Mouse (Mus musculus) yolk sac, embryonic 10.5 days (tissue): ENCODE measurements around the gene Olfr1153.

Experiments used
- DNase-seq: peaks from one replicate; pipeline ENCODE4 v3.0.0-alpha.2; 2017; ENCODE audit warnings: low spot score

The Olfr1153 gene

DNA sequence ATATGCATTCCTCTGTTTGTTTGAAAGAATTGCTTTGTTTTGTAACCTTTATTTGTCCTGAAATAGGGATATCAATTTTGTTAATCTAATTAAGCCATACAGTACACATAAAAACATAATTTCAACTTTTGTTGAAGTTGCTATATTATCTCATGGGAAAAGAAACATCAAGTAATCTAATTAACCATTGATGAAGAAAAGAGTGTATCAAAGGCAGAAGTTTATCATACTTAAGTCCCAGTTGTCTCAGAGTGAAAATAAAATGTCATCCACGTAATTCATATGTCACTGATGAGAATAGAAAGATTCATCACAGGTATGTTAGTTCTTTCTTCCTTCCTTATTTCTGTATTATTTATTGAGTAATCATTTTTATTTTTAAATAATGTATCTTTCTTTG, at the start of gene Olfr1153:
Olfr1153 (plus strand) TSS at position 301 of the 400 bp plus-strand sequence.
- no peak for DNase-seq

DNA sequence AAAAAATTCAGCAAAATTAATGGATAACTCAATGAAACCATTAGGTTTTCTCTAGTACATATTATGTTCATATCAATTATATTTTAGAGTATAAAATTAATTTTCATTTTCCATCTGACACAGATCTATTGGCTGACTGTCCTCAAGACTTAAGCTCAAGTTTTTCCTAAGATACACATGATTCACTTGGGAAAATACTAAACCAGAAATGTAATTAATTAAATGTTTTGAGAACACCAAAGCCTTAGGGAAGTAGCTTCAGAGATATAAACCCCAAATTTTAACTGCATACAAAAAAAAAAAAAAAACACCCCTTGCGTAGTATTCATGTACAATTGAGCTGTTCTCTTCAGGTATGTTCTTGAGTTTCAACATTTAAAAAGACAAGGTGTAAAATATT, 39.2 kb upstream of the Olfr1153 start, which contains the start of gene Olfr1151:
Olfr1151 (plus strand) TSS at position 301 of the 400 bp plus-strand sequence.
- no peak for DNase-seq

GRCm38 (mm10) chr2:87866192-87866591, 28.6 kb upstream of the Olfr1153 start, which contains the start of gene Olfr1152:
Gene Olfr1152 (plus strand): TSS chr2:87866492.
- no peak for DNase-seq

DNA sequence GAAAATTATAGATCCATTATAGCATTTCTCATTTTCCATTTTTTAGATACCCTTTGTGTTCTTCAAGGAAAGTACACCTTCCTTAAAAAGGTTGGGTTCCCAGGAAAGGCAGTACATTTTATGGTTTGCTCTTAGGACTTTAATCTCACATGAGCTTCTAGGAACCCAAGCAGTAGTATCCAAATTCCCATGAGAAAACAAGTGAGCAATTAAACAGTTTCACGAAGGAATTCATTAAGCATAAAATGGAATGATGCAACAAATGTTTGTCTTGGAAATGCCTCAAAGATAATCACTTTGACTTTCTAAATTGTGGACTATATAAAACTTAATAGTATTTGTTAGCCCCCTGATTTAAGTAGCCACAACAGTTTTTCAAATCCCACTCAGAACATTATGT, 10.3 kb downstream of the Olfr1153 start, which contains the start of gene Olfr1154:
Olfr1154 (minus strand) TSS at position 101 of the 400 bp plus-strand sequence.
- DNase-seq, result no peak

DNA sequence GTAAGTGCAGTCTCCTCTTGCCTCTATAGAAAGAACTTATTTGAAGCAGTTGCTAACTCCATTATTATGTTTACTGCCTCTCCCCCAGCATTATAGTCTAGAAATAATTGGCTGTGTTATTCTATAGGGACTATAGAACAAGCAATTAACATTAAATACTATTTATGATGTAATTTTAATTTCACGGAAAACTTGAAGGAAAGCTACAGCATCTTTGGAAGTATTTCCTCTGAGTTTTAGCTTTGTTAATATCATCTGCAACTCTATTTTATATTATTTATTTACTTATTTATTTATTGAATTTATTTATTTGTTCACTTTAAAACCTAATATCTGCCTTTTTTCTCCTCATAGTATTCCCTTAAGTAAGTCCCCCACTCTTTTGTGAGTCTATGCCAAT, 50.3 kb downstream of the Olfr1153 start, which contains the start of gene Olfr1155:
Olfr1155 (minus strand) TSS at position 101 of the 400 bp plus-strand sequence.
- DNase-seq, result no peak
